Comparison of ENCODE assay signal across 14 mouse cellular contexts in the genomic region with DNA sequence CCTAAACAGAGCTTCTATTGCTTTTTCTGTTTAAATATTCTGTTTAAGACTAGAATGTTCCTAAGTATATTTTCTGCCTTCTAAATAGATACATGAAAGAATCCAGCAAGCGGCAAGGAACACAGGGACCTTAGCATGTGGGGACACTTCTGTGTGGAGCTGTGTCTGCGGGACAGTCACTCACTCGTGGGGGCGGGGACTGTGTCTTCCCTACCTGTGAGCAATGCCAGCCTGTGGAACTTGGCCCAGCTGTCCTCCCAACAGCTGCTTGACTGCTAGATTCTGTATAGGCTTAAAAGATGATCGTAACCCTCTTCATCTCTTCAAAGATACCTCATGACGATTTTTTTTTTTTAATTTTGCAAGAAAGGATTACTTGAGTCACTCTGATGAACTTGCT.
"Had no signal": no experiment of that assay in that cellular context is flagged by ENCODE, and none has a peak within 500 bp of the region (broad histone marks: within the 10 kb centered on the region; RNA-seq: fewer than 3 reads in every experiment).

No protein-coding gene starts in this region.

- H3K4me2 ChIP-seq: liver, embryonic 11.5 days; liver, embryonic 15.5 days; midbrain, embryonic 11.5 days; midbrain, embryonic 15.5 days; neural tube, embryonic 13.5 days had no signal

- H3K9me3 ChIP-seq: limb, embryonic 10.5 days; liver, embryonic 15.5 days; midbrain, embryonic 15.5 days; neural tube, embryonic 13.5 days had no signal

- H3K4me3 ChIP-seq: limb, embryonic 10.5 days; liver, embryonic 15.5 days; megakaryocyte, embryonic 14.5 days; midbrain, embryonic 15.5 days; neural tube, embryonic 13.5 days had no signal

- H3K27me3 ChIP-seq: liver, embryonic 15.5 days; megakaryocyte, embryonic 14.5 days; midbrain, embryonic 15.5 days; neural tube, embryonic 13.5 days had no signal

- DNase-seq: kidney, adult 11 months; kidney, adult 9 months; kidney, postnatal 36 days; lung, adult 2 months; right cerebral cortex, postnatal 14 days had no signal

- H3K27ac ChIP-seq: kidney, postnatal 0 days; liver, embryonic 15.5 days; macrophage; midbrain, embryonic 15.5 days had no signal

- H3K4me1 ChIP-seq: liver, embryonic 15.5 days had no signal

- H3K36me3 ChIP-seq: liver, embryonic 15.5 days; midbrain, embryonic 15.5 days had no signal

- H3K9ac ChIP-seq: liver, embryonic 15.5 days; midbrain, embryonic 15.5 days; neural tube, embryonic 13.5 days had no signal

- ATAC-seq: midbrain, embryonic 15.5 days had no signal
